Mouse (Mus musculus) midbrain, embryonic 12.5 days (tissue): ENCODE results near the gene C130050O18Rik. TPM values are rescaled to one million over a fixed set of nuclear protein-coding genes. Genes with fewer than 3 reads are reported as not detected.

ENCODE experiments used
- ATAC-seq: fragments of 200-750 bp; cut with Nextera tagmentation; 2 replicates; pipeline ENCODE4 v1.8.0; 2017; ENCODE audit warnings: low read depth, moderate TSS enrichment, moderate library complexity; ENCODE audit not compliant: low FRiP score
- H3K27ac ChIP-seq: fragments of 300-500 bp; sonication (generic); replicated peaks from 2 replicates; pipeline ENCODE4 v1.5.1; 2016; ENCODE audit warnings: mild to moderate bottlenecking
- H3K27me3 ChIP-seq: fragments of 300-500 bp; sonication (generic); 2 replicates; pipeline ENCODE4 v1.6.1; 2016; ENCODE audit warnings: mild to moderate bottlenecking
- H3K36me3 ChIP-seq: fragments of 300-500 bp; sonication (generic); 2 replicates; pipeline ENCODE4 v1.6.1; 2016
- H3K4me1 ChIP-seq: fragments of 300-500 bp; sonication (generic); 2 replicates; pipeline ENCODE4 v1.6.1; 2016
- H3K4me2 ChIP-seq: fragments of 300-500 bp; sonication (generic); replicated peaks from 2 replicates; pipeline ENCODE4 v1.6.1; 2016; ENCODE audit warnings: mild to moderate bottlenecking, moderate library complexity
- H3K4me3 ChIP-seq: fragments of 300-500 bp; sonication (generic); 2 replicates; pipeline ENCODE4 v1.5.1; 2016; ENCODE audit warnings: mild to moderate bottlenecking
- H3K9ac ChIP-seq: fragments of 300-500 bp; sonication (generic); replicated peaks from 2 replicates; pipeline ENCODE4 v1.6.1; 2016; ENCODE audit warnings: mild to moderate bottlenecking, moderate library complexity
- H3K9me3 ChIP-seq: fragments of 300-500 bp; sonication (generic); 2 replicates; pipeline ENCODE4 v1.6.1; 2016; ENCODE audit warnings: mild to moderate bottlenecking
- WGBS: fragments of 180-500 bp; shearing (Covaris S2); methylation state at CpG from one replicate; pipeline ENCODE4 v1.1.7; 2016; 5-methylcytosine and 5-hydroxymethylcytosine counted together
- polyA plus RNA-seq: library from polyadenylated mRNA; unstranded; fragments of >200 nt; fragmentation: Nextera tagmentation; extraction: Ambion mirVana; gene quantifications from 2 replicates; pipeline ENCODE4 v1.2.1, GENCODE M21; 2016

C130050O18Rik gene
- polyA plus RNA-seq, 1 experiment from 2014 or later = 0.36 TPM

GRCm38 (mm10) chr5:139437769-139438168 is 32.7 kb downstream of the C130050O18Rik start:
- Histone ChIP-seq H3K9ac (no peak overlapping the region), H3K4me3 (no peak overlapping the region), H3K4me2 (no peak overlapping the region), H3K27ac (no peak overlapping the region), H3K9me3 (no peaks in the 10 kb centered on the region), H3K27me3 (no peaks in the 10 kb centered on the region), H3K4me1 (peaks cover 31% of the 10 kb centered on the region), H3K36me3 (no peaks in the 10 kb centered on the region)
- 89% methylated on average over 4 of the region's 4 CpGs for WGBS
- no peak for ATAC-seq

DNA sequence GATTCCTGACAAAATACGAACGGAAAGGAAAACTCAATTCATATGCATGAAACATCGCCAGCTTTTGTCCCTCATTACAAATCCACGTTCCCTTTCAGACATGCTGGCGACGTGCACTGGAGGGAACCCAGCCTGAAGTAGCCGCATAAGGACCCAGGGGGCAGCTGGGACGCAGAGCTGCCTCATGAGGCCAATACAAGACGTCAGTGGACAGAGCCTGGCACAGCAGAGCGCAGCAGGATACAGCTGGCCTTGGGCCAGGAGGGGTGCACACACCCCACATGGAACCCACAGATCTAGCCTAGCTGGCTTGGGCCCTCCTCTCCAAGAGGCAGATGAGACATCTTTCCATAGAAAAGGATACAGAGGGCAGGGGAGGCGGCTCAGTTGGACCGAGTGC is 33.4 kb downstream of the C130050O18Rik start:
- Histone ChIP-seq H3K4me1 (peaks cover 30% of the 10 kb centered on the region), H3K27ac (peak overlapping the region; percentile 43; the same call in 1 of the 2 replicates), H3K27me3 (no peaks in the 10 kb centered on the region), H3K9me3 (no peaks in the 10 kb centered on the region), H3K9ac (no peak overlapping the region), H3K4me2 (no peak overlapping the region), H3K36me3 (no peaks in the 10 kb centered on the region), H3K4me3 (no peak overlapping the region)
- ATAC-seq = no peak
- 70% methylated on average over 12 of the region's 12 CpGs for WGBS

GRCm38 (mm10) chr5:139440451-139440850 is 35.4 kb downstream of the C130050O18Rik start:
- WGBS = 84% methylated on average over 5 of the region's 5 CpGs
- peaks cover 11% of the 10 kb centered on the region for H3K4me1 ChIP-seq
- H3K4me2 ChIP-seq = no peak overlapping the region
- H3K36me3 ChIP-seq = no peaks in the 10 kb centered on the region
- no peaks in the 10 kb centered on the region for H3K9me3 ChIP-seq
- no peak for ATAC-seq
- H3K9ac ChIP-seq = no peak overlapping the region
- no peak overlapping the region for H3K27ac ChIP-seq
- H3K4me3 ChIP-seq = no peak overlapping the region
- no peaks in the 10 kb centered on the region for H3K27me3 ChIP-seq

GRCm38 (mm10) chr5:139440926-139441725 is 36.0 kb downstream of the C130050O18Rik start:
- no peak overlapping the region for H3K9ac ChIP-seq
- H3K27ac ChIP-seq = no peak overlapping the region
- no peak overlapping the region for H3K4me2 ChIP-seq
- no peaks in the 10 kb centered on the region for H3K36me3 ChIP-seq
- H3K4me3 ChIP-seq = no peak overlapping the region
- peaks cover 8% of the 10 kb centered on the region for H3K4me1 ChIP-seq
- H3K9me3 ChIP-seq = no peaks in the 10 kb centered on the region
- 94% methylated on average over 11 of the region's 11 CpGs for WGBS
- ATAC-seq = no peak
- H3K27me3 ChIP-seq = no peaks in the 10 kb centered on the region

DNA sequence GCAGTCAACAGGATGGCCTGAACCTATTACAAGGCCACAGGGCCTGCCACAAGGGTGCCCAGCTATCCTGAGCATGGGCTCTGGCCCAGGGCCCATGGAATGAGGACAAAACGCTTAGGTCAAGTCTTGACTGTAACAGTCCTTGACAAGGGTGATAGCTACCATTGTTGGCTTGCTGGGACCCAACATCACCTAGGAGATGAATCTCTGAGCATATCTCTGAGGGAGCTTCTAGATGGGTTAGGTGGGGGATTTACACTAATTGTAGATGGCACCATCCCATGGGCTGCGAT is 36.6 kb downstream of the C130050O18Rik start:
- Histone ChIP-seq H3K36me3 (no peaks in the 10 kb centered on the region), H3K9ac (no peak overlapping the region), H3K4me3 (no peak overlapping the region), H3K27me3 (no peaks in the 10 kb centered on the region), H3K27ac (no peak overlapping the region), H3K4me1 (peaks cover 10% of the 10 kb centered on the region), H3K4me2 (no peak overlapping the region), H3K9me3 (no peaks in the 10 kb centered on the region)
- WGBS = 87% methylated on average over 2 of the region's 2 CpGs
- ATAC-seq = no peak

DNA sequence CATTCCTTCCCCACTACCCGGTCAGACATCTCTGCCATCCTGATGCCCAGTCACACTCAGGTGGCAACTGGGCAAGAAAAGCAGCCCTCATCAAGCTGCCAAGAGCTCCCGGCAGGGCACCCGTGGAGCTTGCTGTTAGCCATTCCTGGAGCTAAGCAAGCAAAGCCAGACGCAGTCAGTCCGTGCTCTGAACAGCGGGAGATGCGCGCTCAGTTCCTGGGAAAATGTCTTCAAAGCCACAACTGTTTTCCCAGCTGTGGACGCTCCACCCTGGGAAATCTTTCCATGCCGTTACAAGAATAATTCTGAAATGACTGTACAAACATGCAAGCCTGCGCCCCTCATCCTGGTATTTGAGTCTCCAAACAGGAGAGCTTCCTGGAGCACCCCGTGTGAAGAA is 37.3 kb downstream of the C130050O18Rik start:
- Histone ChIP-seq H3K9me3 (no peaks in the 10 kb centered on the region), H3K4me1 (peaks cover 10% of the 10 kb centered on the region)
- WGBS = 75% methylated on average over 12 of the region's 12 CpGs

GRCm38 (mm10) chr5:139442962-139443361 is 37.9 kb downstream of the C130050O18Rik start:
- Histone ChIP-seq H3K9ac (no peak overlapping the region; the same call in 1 of the 2 replicates), H3K36me3 (no peaks in the 10 kb centered on the region), H3K27ac (peak overlapping the region; percentile 32; the same call in 1 of the 2 replicates), H3K9me3 (no peaks in the 10 kb centered on the region), H3K27me3 (no peaks in the 10 kb centered on the region), H3K4me1 (peaks cover 10% of the 10 kb centered on the region), H3K4me2 (no peak overlapping the region), H3K4me3 (no peak overlapping the region)
- no peak for ATAC-seq
- WGBS = 77% methylated on average over 4 of the region's 4 CpGs

More for the DNA sequence above, 37.3 kb downstream of the C130050O18Rik start:
- Histone ChIP-seq H3K36me3 (no peaks in the 10 kb centered on the region), H3K27ac (peak overlapping the region; percentile 32; the same call in 1 of the 2 replicates), H3K9ac (no peak overlapping the region), H3K27me3 (no peaks in the 10 kb centered on the region), H3K4me2 (no peak overlapping the region), H3K4me3 (no peak overlapping the region)
- ATAC-seq = no peak

DNA sequence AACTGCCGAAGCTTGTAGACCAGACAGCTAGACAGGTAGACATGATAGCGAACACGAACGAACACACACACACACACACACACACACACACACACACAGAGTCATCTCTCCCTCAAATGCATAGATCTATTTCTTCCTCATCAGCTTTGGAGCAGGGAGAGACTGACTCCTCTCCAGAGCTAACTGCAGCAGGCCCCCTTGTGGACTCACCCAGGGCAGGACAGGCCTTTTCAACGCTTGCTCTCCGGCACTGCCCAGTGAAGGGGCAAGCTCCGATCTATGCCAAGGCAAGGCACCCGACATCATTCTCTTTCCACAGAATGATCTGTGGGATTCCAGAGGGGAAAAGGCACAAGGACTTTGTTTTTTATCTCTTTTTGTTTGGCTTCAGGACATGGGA is 40.2 kb downstream of the C130050O18Rik start:
- Histone ChIP-seq H3K36me3 (no peaks in the 10 kb centered on the region), H3K4me3 (no peak overlapping the region)
- 85% methylated on average over 8 of the region's 8 CpGs for WGBS

DNA sequence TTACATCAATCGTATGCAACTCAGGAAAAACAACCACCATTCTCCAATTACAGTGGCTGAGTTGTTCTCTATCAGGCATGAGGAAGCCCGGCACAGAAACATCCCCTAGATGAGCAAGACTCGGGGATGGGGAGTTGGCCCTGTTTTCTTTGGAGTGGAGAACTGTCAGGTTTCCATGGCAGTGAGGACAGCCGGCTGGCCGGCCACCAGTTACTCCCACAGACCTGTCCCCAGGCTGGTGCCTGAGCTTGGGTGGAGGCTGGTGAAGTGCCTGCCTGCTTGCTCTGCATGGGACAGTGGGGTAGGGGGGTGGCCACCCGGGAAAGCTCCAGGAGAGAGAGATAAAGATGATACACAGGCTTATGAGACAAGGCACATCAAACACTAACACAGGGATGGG is 42.9 kb downstream of the C130050O18Rik start:
- Histone ChIP-seq H3K4me2 (no peak overlapping the region), H3K27me3 (no peaks in the 10 kb centered on the region), H3K9ac (no peak overlapping the region), H3K9me3 (no peaks in the 10 kb centered on the region), H3K27ac (no peak overlapping the region), H3K36me3 (no peaks in the 10 kb centered on the region), H3K4me1 (peaks cover 15% of the 10 kb centered on the region), H3K4me3 (no peak overlapping the region)
- no peak for ATAC-seq
- 77% methylated on average over 6 of the region's 6 CpGs for WGBS

More for the DNA sequence above, 40.2 kb downstream of the C130050O18Rik start:
- H3K9ac ChIP-seq = no peak overlapping the region
- peaks cover 15% of the 10 kb centered on the region for H3K4me1 ChIP-seq
- H3K4me2 ChIP-seq = no peak overlapping the region
- ATAC-seq = no peak
- H3K27me3 ChIP-seq = no peaks in the 10 kb centered on the region
- H3K9me3 ChIP-seq = no peaks in the 10 kb centered on the region
- H3K27ac ChIP-seq = no peak overlapping the region

DNA sequence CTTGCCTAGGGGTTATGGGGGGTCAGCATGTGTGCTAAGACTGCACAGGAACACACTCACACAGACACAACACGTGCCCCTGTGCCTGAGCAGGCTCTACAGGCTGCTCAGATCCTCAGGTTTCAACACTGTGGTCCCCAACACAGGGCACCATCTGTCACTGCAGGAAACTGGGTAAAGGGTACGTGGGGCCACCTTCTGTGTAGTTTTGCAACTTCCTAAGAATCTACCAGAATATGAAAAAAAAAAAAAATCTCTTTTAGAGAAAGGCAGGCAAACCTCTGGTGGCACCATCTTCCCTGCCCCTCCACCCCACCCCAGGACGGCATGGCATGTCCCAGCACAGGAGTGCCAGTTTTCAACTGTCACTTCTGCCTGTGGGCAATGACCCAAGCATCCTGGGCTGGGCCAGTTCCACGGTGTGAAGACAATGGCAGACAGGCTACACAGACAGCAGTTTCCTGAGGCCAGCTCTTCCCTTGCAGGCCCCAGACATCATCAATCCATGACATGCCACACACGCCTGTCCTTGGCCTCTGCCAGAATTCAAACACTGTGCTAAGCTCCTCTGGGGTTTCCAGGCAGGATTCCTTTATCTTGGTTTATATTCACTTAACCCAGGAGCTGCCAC is 44.2 kb downstream of the C130050O18Rik start:
- peak overlapping the region; percentile 10 for H3K27ac ChIP-seq
- H3K4me2 ChIP-seq = no peak overlapping the region
- peaks cover 15% of the 10 kb centered on the region for H3K4me1 ChIP-seq
- no peaks in the 10 kb centered on the region for H3K9me3 ChIP-seq
- no peaks in the 10 kb centered on the region for H3K27me3 ChIP-seq
- H3K36me3 ChIP-seq = peaks cover 2% of the 10 kb centered on the region; the same call in 1 of the 2 replicates
- 72% methylated on average over 5 of the region's 5 CpGs for WGBS
- H3K4me3 ChIP-seq = no peak overlapping the region
- H3K9ac ChIP-seq = no peak overlapping the region
- ATAC-seq = no peak

- ATAC-seq = no peak
- Histone ChIP-seq H3K4me3 (no peak overlapping the region), H3K9me3 (no peaks in the 10 kb centered on the region), H3K4me2 (no peak overlapping the region), H3K27me3 (no peaks in the 10 kb centered on the region), H3K9ac (no peak overlapping the region), H3K27ac (peak overlapping the region; percentile 10), H3K4me1 (peaks cover 15% of the 10 kb centered on the region), H3K36me3 (peaks cover 7% of the 10 kb centered on the region; the same call in 1 of the 2 replicates)
- WGBS = 37% methylated on average over 4 of the region's 4 CpGs
Observed at GRCm38 (mm10) chr5:139449926-139450325, 44.8 kb downstream of the C130050O18Rik start.

GRCm38 (mm10) chr5:139453031-139453430 is 48.0 kb downstream of the C130050O18Rik start:
- no peak overlapping the region for H3K27ac ChIP-seq
- no peak overlapping the region for H3K4me3 ChIP-seq
- H3K27me3 ChIP-seq = no peaks in the 10 kb centered on the region
- H3K9ac ChIP-seq = no peak overlapping the region
- WGBS = 91% methylated on average over 10 of the region's 10 CpGs
- no peak overlapping the region for H3K4me2 ChIP-seq
- H3K9me3 ChIP-seq = no peaks in the 10 kb centered on the region
- ATAC-seq = no peak
- peaks cover 7% of the 10 kb centered on the region; the same call in 1 of the 2 replicates for H3K36me3 ChIP-seq
- H3K4me1 ChIP-seq = peaks cover 9% of the 10 kb centered on the region
